Mouse (Mus musculus) left cerebral cortex, postnatal 4 days (tissue): ENCODE measurements at regions not wholly inside any gene's neighbourhood (a gene's known extent, or its start where the extent isn't known, plus 50 kb on each side); places are given as distances from the start of the nearest gene placed in this dataset.
A peak's percentile ranks its signal among the peaks of the same experiment; 100 is the strongest.
"Not testable (repeated sequence)": the region's sequence is repeated elsewhere in the genome, so short reads cannot be mapped to it uniquely, and the experiment has no call there.

Experiments
- DNase-seq: peaks from one replicate; pipeline ENCODE4 v3.0.0-alpha.2; 2022
- intact Hi-C: fragments of 180-260 bp; cut with DNase I; formaldehyde crosslinking; loops from one replicate; pipeline ENCODE4 v1.15.1; 2025

DNA sequence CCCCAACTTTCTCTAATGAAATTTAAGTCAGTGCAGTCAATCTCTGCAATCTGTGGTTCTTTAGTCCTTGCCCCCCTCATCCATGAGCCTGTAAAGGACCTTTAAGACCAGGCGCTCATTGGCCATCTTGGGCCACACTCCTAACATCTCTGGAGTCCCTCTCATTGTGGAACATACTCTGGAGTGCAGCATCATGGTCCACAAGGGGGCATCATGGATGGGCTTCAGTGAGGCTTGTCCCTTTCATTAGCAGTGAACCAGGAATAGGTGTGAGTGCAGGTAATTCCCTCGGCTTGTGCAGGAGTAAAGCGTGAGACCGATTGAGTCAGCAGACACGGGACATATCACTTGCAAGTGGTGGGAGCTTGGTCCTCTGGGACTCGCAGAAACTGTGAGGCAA is 137.7 kb downstream of the Sall1 start:
- intact Hi-C loops, result no loop called here

DNA sequence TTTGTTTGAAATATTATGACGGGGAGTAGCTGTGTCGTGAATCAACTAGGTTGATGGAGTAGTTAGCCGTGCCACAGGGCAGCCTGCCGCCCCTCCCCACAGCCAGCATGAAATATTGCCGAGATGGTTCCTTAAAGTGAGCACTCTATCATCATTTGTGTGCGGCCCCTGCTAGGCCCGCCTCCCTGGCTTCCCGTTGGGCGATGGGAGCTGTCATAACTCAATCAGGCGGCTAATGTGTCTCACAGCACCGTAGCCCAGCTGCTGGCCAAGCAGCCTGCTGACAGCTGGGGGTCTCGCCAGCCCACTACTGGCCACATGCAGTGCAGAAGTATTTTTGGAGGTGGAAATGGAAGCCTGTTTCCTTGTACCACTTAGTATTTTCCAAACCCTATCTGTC is 140.9 kb downstream of the Sall1 start:
- intact Hi-C loops, result no loop called here
- peak; percentile 49 for DNase-seq

More for the DNA sequence above, 137.7 kb downstream of the Sall1 start:
- DNase-seq, result no peak

DNA sequence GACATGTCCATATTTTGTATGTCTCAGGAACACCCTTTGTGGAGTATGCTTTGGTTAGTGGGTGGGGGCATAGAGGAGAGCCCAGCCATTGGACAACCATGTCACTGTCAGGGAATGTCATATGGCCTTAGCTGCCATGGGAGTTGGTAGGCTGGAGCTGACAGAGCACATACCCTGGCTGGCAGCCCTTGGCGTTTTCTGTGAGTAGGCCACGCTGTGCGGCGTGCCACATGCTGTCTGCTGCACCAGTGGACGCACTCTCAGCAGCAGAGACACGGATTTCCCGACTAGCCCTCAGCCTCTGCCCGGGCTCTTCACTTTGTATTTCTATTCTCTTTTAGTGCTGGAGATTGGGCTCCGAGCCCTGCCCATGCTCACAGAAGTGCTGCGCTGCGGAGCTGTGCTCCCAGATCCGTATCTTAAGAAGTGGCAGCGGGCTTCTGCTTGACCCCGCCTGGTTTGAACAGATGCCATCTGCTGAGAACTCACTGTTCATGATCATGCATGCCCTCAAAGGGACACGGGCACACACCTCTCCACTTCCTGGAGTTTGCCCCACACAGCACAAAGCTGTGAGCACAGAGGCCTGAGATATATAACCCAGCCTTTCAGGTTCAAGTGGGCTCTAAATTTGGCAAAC is 160.1 kb downstream of the Sall1 start:
- peak; percentile 48 for DNase-seq
- intact Hi-C loops, result no loop called here

DNA sequence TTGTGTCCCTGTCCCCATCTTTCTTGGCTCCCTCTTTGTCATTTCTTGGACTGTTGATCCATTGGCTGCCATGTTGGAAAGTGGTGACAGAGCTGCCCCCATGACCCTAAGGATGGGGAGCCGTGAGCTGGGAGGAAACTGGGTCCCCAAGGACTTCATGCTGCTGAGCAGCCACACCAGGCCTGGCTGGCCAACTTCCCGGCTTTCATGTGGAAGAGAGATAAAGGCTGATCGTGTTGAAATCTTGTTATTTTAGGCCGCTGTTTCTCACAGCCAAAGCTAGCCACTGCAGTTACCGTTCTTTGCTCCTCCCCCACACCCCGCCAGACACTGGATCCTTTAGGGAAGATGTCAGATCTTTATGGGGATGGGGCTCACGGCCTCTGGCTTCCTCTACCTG is 164.1 kb downstream of the Sall1 start:
- DNase-seq, result no peak
- intact Hi-C loops, result no loop called here

DNA sequence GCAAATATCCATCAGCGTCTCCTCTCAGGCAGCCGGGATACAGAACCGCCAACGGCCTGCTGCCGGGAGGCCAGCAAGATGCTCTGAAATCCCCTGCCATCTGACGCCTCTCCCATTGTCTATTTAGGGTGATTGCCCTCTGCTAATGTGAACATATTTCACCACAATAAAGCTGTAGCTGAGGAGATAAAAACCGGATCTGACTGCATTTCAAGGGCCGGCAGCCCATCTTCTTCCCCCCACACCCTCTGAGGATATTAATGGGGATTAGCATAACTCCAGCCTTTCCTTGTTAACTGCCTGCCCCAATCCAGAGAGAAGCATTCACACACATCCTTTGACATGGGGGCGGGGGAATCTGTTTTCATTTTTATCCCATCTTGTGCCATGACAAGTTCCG is 166.0 kb downstream of the Sall1 start:
- intact Hi-C loops, result no loop called here

DNA sequence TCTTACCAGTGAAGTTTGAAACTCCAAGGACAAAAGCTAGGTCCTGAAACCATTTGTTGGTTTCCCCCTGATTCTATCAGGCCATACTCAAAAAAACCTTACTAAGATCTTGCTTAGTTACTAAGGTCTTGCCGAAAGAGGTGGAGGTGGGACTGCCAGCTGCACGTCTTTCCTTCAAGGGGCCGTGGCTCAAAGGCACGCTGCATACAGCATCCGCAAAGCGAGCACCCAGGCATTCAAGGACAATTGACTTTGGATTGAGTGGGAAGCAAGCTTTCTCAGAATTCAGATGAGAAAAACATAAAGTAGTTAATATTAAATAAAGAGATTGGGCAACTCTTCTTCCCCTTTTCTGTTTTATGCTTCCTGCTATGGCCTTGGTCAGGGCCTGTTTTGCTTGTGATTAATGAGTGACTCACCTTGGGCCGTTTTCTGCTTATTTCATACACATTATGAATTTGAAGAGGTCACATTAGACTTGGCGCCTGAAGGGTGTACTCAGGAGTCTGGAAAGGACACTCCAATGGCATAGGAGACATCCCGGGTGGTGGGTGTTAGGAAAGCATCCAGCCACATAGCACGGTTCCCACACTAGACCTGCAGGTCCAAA is 166.1 kb downstream of the Cyld start:
- no peak for DNase-seq
- intact Hi-C loops, result no loop called here

More for the DNA sequence above, 166.0 kb downstream of the Sall1 start:
- no peak for DNase-seq

DNA sequence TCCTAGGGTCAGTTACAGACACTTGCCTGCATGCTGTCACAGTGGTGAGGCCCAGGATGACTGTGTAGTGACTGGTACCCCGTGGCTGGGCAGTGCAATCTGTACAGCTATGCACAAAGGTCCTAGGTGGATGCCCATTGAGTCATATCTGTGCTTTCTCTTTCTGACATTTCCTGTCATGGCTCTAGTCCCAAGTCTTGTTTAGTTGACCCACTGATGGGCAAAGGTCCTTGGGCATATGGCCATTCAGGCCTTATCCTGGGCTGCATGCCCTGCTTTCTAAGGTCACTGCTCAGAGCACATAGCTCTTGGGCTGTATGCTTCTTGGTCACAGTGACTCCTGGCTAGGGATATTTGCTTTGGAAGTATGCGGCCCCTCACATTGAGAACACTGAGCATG is 160.4 kb downstream of the Cyld start:
- DNase-seq, result no peak
- intact Hi-C loops, result no loop called here

DNA sequence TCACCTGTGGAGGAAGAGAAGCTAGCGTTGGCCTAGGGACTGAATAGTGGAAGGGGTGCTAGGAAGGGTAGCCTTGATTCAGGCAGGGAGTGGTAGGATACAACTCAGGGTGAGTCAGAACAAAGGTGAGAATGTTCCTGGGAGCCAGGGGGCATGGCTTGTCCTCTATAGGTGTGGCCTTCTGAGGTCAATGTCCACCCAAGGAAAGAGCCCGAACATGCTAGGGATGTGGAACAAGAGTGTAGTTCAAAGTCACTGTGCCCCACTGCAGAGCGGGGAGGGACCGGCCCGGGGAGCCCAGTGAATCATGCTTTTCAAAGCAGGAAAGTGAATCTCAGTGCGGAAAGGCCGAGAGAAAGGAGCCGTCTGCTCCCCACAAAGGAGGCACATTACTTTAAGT is 156.4 kb downstream of the Cyld start:
- intact Hi-C loops, result no loop called here
- DNase-seq, result no peak

DNA sequence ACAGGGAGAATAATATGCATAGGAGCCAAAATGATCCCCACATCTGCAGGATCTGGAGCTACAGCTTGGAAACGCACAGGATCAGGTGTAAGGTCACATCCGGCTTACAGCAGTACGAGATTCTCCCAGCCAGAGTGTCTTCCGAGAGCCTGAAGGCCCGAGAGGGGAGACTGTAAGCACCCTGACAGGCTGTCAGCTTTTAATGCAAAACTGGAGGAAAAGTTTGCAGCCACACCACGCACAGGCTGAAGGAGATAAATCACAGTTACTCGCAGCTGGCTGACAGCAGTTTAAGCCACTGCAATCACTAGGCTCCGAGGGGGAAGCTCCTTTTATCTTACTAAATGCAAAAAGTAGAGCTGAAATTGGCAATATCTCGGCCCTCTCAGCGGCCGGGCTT is 149.1 kb downstream of the Cyld start:
- DNase-seq, result no peak
- intact Hi-C loops, result no loop called here

DNA sequence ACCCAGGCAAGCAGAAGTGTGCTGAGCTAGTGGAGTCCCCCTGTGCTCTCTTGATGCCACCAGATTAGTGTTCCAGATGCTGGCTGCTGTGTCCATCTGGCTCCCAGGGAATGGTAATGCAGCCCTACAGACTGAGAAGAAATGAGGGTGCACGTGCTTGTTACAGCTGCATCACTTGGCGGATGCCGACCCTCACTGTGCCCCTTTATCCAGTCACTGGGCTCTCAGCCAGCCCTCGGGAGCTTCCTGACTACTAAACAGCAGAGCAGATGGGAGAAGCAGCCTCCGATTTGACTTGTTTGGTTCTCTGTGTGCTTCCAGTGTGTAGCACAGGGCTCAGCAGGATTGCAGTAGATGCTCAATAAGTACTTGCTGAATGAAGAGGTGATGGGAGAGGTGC is 147.5 kb downstream of the Cyld start:
- intact Hi-C loops, result no loop called here
- DNase-seq, result peak; percentile 78

DNA sequence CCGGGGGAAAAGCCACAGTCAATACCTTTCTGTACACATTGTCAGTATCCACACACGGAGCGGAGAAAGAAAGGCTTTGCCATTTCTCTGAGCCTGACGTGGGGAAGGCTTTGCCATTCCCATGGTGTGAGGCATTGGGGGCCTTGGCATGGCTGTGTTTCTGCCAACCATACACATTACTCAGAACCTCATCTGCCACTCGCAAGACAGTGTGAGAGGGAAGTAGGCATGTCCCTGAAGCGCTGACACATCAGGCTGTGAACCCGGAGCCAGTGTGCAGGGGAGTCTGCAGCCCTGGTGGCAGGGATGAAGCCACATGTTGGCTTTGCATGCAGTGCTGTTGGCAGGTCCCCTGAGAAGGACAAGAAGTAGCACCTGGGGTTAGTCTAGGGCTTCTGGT is 145.6 kb downstream of the Cyld start:
- intact Hi-C loops, result no loop called here
- DNase-seq, result no peak

DNA sequence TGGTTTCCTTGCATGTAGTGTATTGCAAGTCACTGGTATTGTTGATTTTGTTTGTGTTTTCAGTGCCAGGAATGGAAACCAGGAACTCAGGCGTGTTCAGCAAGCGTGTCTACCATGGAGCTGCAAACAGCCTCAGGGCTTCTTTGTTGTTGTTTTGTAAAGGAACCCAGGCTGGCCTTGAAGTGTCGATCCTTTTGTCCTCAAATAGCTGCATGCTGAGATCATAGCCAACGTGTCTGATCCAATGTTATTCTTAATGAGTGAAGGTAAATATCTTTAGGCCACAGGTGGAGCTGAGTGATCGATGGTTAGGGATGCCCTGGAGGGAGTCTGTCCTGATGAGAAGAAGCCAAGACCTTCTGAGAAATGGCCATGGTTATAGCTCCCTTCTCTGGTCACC is 143.3 kb downstream of the Cyld start:
- DNase-seq, result no peak
- intact Hi-C loops, result no loop called here

DNA sequence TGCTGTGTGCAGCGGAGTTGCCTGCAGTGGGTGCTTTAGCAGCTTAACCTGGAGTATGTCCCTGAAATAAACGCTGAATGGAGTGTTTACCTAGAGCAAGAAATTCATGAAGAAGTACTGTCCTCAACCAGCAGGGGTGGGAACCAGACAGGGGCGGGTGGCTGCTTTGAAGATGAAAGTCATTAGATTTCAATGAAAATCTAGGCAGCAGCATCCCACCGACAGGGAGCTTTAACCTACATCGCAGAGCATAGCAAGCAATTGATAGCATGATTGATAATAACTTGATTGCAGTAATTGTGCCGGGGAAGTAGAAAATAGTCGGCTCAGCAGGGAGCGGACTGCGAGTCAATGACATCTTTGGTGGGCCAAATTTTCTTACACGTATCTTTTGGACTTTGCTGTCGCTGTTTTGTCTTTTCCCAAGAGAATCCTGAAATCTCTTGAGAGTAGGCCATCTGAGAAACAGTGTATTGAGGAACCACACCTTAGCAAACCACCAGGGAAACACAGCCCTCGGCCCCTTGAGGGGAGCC is 139.0 kb downstream of the Cyld start:
- intact Hi-C loops, result no loop called here
- DNase-seq, result no peak

DNA sequence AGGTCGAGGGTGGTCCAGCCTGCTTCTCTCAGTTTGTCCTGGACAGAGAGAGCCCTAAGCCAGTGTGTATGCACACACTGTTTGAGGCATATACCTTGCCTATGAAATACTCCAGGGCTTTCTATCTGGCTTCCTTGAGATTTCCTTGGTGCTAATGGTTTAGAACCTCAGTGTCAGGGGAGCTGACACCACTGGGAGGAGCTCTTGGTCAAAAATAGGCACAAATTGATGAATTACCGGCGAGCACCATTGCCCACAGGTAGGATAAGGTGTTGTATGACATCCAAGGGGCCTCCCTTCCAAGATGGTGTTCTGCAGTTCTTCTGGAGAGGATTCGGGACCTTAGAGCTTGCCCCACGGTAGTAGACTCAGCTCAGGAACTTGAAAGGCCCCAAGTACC is 129.0 kb downstream of the Cyld start:
- intact Hi-C loops, result no loop called here

DNA sequence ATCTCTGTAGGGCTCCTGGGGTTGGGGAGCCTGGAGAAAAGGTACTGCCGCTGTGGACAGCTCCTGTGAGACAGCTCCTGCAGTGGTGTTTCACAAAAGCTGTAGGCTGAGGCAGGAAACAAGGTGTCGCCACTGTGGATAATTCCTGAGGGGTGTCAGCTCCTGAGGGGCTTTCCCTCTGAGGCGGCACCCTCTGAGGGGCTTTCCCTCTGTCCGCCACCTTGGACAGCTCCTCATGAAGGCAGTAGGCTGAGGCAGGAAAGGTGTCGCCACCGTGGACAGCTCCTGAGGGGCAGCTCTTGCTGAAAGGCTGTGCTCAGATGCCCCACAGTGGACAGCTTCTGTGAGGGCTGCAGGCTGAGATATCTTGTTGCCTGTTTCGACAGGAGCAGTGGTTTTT is 127.1 kb downstream of the Cyld start:
- intact Hi-C loops, result no loop called here
- no peak for DNase-seq

More for the DNA sequence above, 129.0 kb downstream of the Cyld start:
- DNase-seq, result no peak

DNA sequence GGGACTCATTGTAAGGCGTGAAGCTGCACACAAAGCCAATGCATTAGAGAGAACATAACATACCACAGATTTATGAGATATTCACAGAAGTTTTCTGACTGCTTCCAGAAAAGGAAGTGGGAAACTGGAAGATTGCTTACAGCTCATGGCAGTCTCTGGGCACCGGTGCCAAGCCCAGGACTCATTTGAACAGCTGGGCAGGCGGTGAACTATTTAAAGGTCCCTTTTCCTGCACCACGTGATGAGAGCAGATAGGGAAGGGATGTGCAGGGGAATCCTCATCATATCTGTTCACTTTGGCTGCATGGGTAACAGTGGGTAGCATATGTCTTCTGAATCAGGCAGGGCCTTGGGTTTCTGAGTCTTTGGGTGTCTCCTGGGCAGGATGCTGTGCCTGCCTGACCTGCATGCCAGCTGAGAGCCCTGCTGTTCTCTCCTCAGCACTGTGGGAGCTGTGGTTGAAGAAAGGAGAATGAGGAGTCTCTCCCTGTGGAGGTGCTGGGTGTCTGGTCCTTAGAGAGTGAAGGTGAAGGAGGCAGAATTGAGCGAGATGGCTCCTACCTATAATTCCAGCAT is 123.5 kb downstream of the Cyld start:
- intact Hi-C loops, result no loop called here
- no peak for DNase-seq

DNA sequence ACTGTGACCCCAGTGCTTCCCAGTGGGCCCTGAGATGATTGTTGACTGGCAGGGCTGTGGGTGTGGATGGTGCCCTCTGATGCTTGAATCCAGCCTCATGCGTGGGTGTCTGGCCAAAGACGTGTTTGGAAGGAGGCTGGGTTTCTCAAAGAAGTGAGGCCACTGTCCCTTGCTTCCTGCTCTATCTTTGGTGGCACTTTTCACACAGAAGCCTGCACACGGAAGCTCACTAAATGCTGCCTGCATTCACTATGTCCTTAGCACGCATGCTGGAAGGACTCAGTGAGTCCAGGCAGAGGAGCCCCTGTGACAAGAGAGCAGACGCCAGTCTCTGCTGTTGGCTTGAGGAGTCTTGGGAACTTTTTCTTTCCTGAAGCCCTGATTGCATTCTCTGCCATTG is 119.6 kb downstream of the Cyld start:
- DNase-seq, result no peak
- intact Hi-C loops, result no loop called here

DNA sequence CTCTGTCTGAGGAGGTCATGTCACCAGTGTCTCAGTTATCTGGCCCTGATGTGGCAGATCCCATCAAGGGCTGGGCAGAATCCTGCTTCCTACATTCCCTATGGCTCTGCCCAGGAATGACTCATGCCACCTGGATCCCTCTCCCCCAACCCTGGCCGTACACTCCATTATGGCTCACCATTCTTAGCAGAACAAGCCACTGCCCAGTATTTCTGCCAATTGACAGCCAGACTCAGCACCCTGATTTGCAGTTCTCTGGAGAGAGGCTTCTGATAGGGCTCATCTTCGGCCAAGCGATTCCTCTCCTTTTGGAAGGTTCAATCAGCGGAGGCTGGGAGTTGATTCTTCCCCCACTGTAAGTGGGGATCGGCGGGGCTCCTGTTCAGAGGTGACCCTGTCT is 117.4 kb downstream of the Cyld start:
- DNase-seq, result no peak
- intact Hi-C loops, result no loop called here

DNA sequence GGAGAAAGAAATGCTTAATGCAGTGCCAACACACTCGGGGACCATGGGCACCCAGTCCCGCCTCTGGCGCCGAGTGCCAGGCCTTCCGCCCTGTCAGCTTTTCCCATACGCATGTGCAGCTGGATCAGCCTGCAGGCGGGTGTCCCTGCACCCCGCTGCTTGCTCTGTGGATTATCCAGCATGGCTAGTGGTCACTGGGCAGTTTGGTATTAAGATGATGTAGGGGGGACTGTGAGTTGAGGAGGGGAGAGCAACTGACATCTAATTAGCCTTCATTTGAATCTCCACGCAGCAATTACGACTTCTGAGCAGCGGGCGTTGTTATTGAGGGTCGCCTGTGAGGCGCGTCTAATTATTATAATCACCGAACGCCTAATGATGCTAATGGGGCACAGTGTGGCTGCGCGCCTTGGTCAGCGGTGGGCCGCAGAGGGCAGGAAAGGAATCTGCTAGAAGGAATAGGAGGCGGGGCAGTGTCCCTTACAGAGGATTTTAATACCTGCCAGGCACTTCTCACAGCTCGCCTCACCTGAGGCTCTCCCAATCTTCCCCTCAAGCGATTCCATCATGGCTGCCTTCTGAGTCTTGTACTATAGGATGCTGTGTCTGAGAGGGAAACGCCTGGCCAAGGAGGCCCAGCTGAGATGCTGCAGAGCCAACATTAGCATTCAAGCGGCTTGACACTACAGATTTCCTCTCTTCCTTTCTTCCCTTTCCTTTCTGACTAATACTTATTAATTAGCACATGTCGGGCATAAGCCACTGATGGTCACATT is 116.3 kb downstream of the Cyld start:
- no peak for DNase-seq
- intact Hi-C loops, result no loop called here

DNA sequence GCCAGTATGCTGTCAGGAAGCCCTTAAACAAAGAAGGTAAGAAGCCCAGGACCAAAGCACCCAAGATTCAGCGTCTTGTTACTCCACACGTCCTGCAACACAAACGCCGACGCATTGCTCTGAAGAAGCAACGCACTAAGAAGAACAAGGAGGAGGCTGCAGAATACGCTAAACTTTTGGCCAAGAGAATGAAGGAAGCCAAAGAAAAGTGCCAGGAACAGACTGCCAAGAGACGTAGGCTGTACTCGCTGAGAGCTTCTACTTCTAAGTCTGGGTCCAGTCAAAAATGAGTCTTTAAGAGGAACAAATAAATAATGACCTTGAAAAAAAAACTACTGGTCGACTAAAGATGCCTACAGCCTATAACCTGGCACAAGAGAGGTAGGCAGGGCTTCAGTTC is 110.0 kb downstream of the Cyld start:
- intact Hi-C loops, DNase-seq: not testable (repeated sequence)
